Mouse (Mus musculus) forebrain, embryonic 15.5 days (tissue): ENCODE data around the gene Dkk2. TPM values are rescaled to one million over a fixed set of nuclear protein-coding genes. Genes with fewer than 3 reads are reported as not detected.

Experiments used
- ATAC-seq: fragments of 200-750 bp; cut with Nextera tagmentation; replicated peaks from 2 replicates; pipeline ENCODE4 v1.8.0; 2017; ENCODE audit warnings: mild to moderate bottlenecking, moderate TSS enrichment, moderate library complexity
- H3K27ac ChIP-seq: fragments of 300-500 bp; sonication (generic); replicated peaks from 2 replicates; pipeline ENCODE4 v1.5.1; 2015; ENCODE audit warnings: mild to moderate bottlenecking, inconsistent platforms
- H3K27me3 ChIP-seq: fragments of 300-500 bp; sonication (generic); 2 replicates; pipeline ENCODE4 v1.6.1; 2015; ENCODE audit warnings: inconsistent platforms
- H3K36me3 ChIP-seq: fragments of 300-500 bp; sonication (generic); 2 replicates; pipeline ENCODE4 v1.6.1; 2015; ENCODE audit warnings: mild to moderate bottlenecking, inconsistent platforms
- H3K4me1 ChIP-seq: fragments of 300-500 bp; sonication (generic); 2 replicates; pipeline ENCODE4 v1.6.1; 2015; ENCODE audit warnings: inconsistent platforms
- H3K4me2 ChIP-seq: fragments of 300-500 bp; sonication (generic); replicated peaks from 2 replicates; pipeline ENCODE4 v1.6.1; 2015; ENCODE audit warnings: mild to moderate bottlenecking, inconsistent platforms
- H3K4me3 ChIP-seq: fragments of 300-500 bp; sonication (generic); 2 replicates; pipeline ENCODE4 v1.5.1; 2015; ENCODE audit warnings: mild to moderate bottlenecking, inconsistent platforms
- H3K9ac ChIP-seq: fragments of 300-500 bp; sonication (generic); replicated peaks from 2 replicates; pipeline ENCODE4 v1.6.1; 2015; ENCODE audit warnings: mild to moderate bottlenecking, inconsistent platforms
- H3K9me3 ChIP-seq: fragments of 300-500 bp; sonication (generic); 2 replicates; pipeline ENCODE4 v1.6.1; 2016; ENCODE audit warnings: inconsistent platforms
- WGBS: fragments of 180-500 bp; shearing (Covaris S2); methylation state at CpG from one replicate; pipeline ENCODE4 v1.1.7; 2015; ENCODE audit warnings: mixed read lengths; 5-methylcytosine and 5-hydroxymethylcytosine counted together
- polyA plus RNA-seq: library from polyadenylated mRNA; unstranded; fragments of >200 nt; fragmentation: Nextera tagmentation; extraction: Ambion mirVana; gene quantifications from 2 replicates; pipeline ENCODE4 v1.2.1, GENCODE M21; 2015

The Dkk2 gene
- polyA plus RNA-seq, 1 experiment from 2014 or later: 1.3 TPM

- H3K27ac ChIP-seq: no peak overlapping the region
- WGBS: under 1% methylated on average over 23 of the region's 23 CpGs
- ATAC-seq: 0 out of 2 replicates have a peak, but pooled peaks have one; percentile 3
- peaks cover 37% of the 10 kb centered on the region for H3K4me1 ChIP-seq
- no peaks in the 10 kb centered on the region for H3K36me3 ChIP-seq
- peak overlapping the region; percentile 41 for H3K9ac ChIP-seq
- peaks cover 20% of the 10 kb centered on the region for H3K27me3 ChIP-seq
- H3K4me2 ChIP-seq: peak overlapping the region; percentile 96
- no peaks in the 10 kb centered on the region for H3K9me3 ChIP-seq
- H3K4me3 ChIP-seq: peak overlapping the region; percentile 46
These were observed 795 bp downstream of the Dkk2 start for GRCm38 (mm10) chr3:132085823-132086350.

- Histone ChIP-seq H3K27me3 (peaks cover 20% of the 10 kb centered on the region), H3K27ac (no peak overlapping the region), H3K9ac (no peak overlapping the region), H3K4me1 (peaks cover 37% of the 10 kb centered on the region), H3K4me3 (peak overlapping the region; percentile 46), H3K9me3 (no peaks in the 10 kb centered on the region), H3K36me3 (no peaks in the 10 kb centered on the region), H3K4me2 (peak overlapping the region; percentile 96)
- no peak for ATAC-seq
- WGBS: 28% methylated on average over 5 of the region's 5 CpGs
These were observed 1.4 kb downstream of the Dkk2 start for GRCm38 (mm10) chr3:132086461-132086860.

GRCm38 (mm10) chr3:132087011-132087486 lies 2.0 kb downstream of the Dkk2 start:
- peak overlapping the region; percentile 96 for H3K4me2 ChIP-seq
- no peak overlapping the region for H3K27ac ChIP-seq
- H3K4me3 ChIP-seq: peak overlapping the region; percentile 46
- peaks cover 37% of the 10 kb centered on the region for H3K4me1 ChIP-seq
- peaks cover 20% of the 10 kb centered on the region for H3K27me3 ChIP-seq
- under 1% methylated on average over 21 of the region's 21 CpGs for WGBS
- no peaks in the 10 kb centered on the region for H3K9me3 ChIP-seq
- peak; percentile 81 for ATAC-seq
- H3K9ac ChIP-seq: peak overlapping the region; percentile 48
- no peaks in the 10 kb centered on the region for H3K36me3 ChIP-seq

GRCm38 (mm10) chr3:132092983-132093382 lies 7.9 kb downstream of the Dkk2 start:
- no peak for ATAC-seq
- H3K9me3 ChIP-seq: no peaks in the 10 kb centered on the region
- H3K27ac ChIP-seq: no peak overlapping the region
- H3K27me3 ChIP-seq: no peaks in the 10 kb centered on the region
- no peak overlapping the region for H3K9ac ChIP-seq
- H3K36me3 ChIP-seq: no peaks in the 10 kb centered on the region
- no peaks in the 10 kb centered on the region for H3K4me1 ChIP-seq
- H3K4me3 ChIP-seq: no peak overlapping the region
- WGBS: 96% methylated on average over 3 of the region's 3 CpGs
- no peak overlapping the region for H3K4me2 ChIP-seq

GRCm38 (mm10) chr3:132096296-132096695 lies 11.2 kb downstream of the Dkk2 start:
- no peak for ATAC-seq
- Histone ChIP-seq H3K36me3 (no peaks in the 10 kb centered on the region), H3K4me1 (no peaks in the 10 kb centered on the region), H3K27ac (no peak overlapping the region), H3K9ac (no peak overlapping the region), H3K27me3 (no peaks in the 10 kb centered on the region), H3K9me3 (no peaks in the 10 kb centered on the region), H3K4me2 (no peak overlapping the region), H3K4me3 (no peak overlapping the region)
- WGBS: 72% methylated on average over 6 of the region's 6 CpGs

GRCm38 (mm10) chr3:132100746-132101145 lies 15.7 kb downstream of the Dkk2 start:
- Histone ChIP-seq H3K4me1 (no peaks in the 10 kb centered on the region), H3K4me2 (no peak overlapping the region), H3K4me3 (no peak overlapping the region), H3K27ac (no peak overlapping the region), H3K9me3 (no peaks in the 10 kb centered on the region), H3K27me3 (no peaks in the 10 kb centered on the region), H3K36me3 (no peaks in the 10 kb centered on the region), H3K9ac (no peak overlapping the region)
- ATAC-seq: no peak
- WGBS: 88% methylated on average over 3 of the region's 3 CpGs

- no peak overlapping the region for H3K27ac ChIP-seq
- no peaks in the 10 kb centered on the region for H3K27me3 ChIP-seq
- 0 out of 2 replicates have a peak, but pooled peaks have one; percentile 43 for ATAC-seq
- no peaks in the 10 kb centered on the region for H3K9me3 ChIP-seq
- no peak overlapping the region for H3K4me3 ChIP-seq
- H3K4me1 ChIP-seq: no peaks in the 10 kb centered on the region
- 47% methylated on average over 9 of the region's 9 CpGs for WGBS
- H3K36me3 ChIP-seq: no peaks in the 10 kb centered on the region
- no peak overlapping the region for H3K9ac ChIP-seq
- H3K4me2 ChIP-seq: no peak overlapping the region
These were observed 17.9 kb downstream of the Dkk2 start for GRCm38 (mm10) chr3:132103020-132103419.

- WGBS: 44% methylated on average over 7 of the region's 7 CpGs
- Histone ChIP-seq H3K36me3 (no peaks in the 10 kb centered on the region), H3K27me3 (no peaks in the 10 kb centered on the region), H3K4me1 (no peaks in the 10 kb centered on the region), H3K4me2 (no peak overlapping the region), H3K4me3 (no peak overlapping the region), H3K9ac (no peak overlapping the region), H3K27ac (no peak overlapping the region), H3K9me3 (no peaks in the 10 kb centered on the region)
- ATAC-seq: no peak
These were observed 18.4 kb downstream of the Dkk2 start for GRCm38 (mm10) chr3:132103454-132103853.

- Histone ChIP-seq H3K9ac (no peak overlapping the region), H3K4me3 (no peak overlapping the region), H3K4me1 (no peaks in the 10 kb centered on the region), H3K27me3 (no peaks in the 10 kb centered on the region), H3K36me3 (no peaks in the 10 kb centered on the region), H3K27ac (no peak overlapping the region), H3K4me2 (no peak overlapping the region), H3K9me3 (no peaks in the 10 kb centered on the region)
- ATAC-seq: no peak
- WGBS: 88% methylated on average over 7 of the region's 7 CpGs
These were observed 30.9 kb downstream of the Dkk2 start for GRCm38 (mm10) chr3:132115772-132116511.

GRCm38 (mm10) chr3:132121344-132121743 lies 36.3 kb downstream of the Dkk2 start:
- no peaks in the 10 kb centered on the region for H3K9me3 ChIP-seq
- 34% methylated on average over 5 of the region's 5 CpGs for WGBS
- H3K4me1 ChIP-seq: no peaks in the 10 kb centered on the region
- no peak overlapping the region for H3K4me3 ChIP-seq
- H3K9ac ChIP-seq: no peak overlapping the region
- H3K4me2 ChIP-seq: no peak overlapping the region
- no peaks in the 10 kb centered on the region for H3K36me3 ChIP-seq
- ATAC-seq: no peak
- no peak overlapping the region for H3K27ac ChIP-seq
- H3K27me3 ChIP-seq: no peaks in the 10 kb centered on the region

- Histone ChIP-seq H3K27ac (no peak overlapping the region), H3K27me3 (no peaks in the 10 kb centered on the region), H3K9ac (no peak overlapping the region), H3K4me3 (no peak overlapping the region), H3K4me1 (no peaks in the 10 kb centered on the region), H3K9me3 (no peaks in the 10 kb centered on the region), H3K36me3 (no peaks in the 10 kb centered on the region), H3K4me2 (no peak overlapping the region)
- ATAC-seq: no peak
- 65% methylated on average over 4 of the region's 4 CpGs for WGBS
These were observed 37.5 kb downstream of the Dkk2 start for GRCm38 (mm10) chr3:132122581-132122980.

- Histone ChIP-seq H3K27ac (no peak overlapping the region), H3K4me2 (no peak overlapping the region), H3K9ac (no peak overlapping the region), H3K27me3 (no peaks in the 10 kb centered on the region), H3K4me3 (no peak overlapping the region), H3K9me3 (no peaks in the 10 kb centered on the region), H3K36me3 (no peaks in the 10 kb centered on the region), H3K4me1 (no peaks in the 10 kb centered on the region)
- whole genome bisulfite sequencing: 82% methylated on average over 8 of the region's 8 CpGs
- ATAC-seq: no peak
These were observed 40.2 kb downstream of the Dkk2 start for GRCm38 (mm10) chr3:132125227-132125740.
